Mouse (Mus musculus) kidney, postnatal 0 days (tissue): Measurements from ENCODE around the gene Stambp. TPM values are rescaled to one million over a fixed set of nuclear protein-coding genes. Genes with fewer than 3 reads are reported as not detected.

ENCODE experiments used
- ATAC-seq: fragments of 200-750 bp; cut with Nextera tagmentation; replicated peaks from 2 replicates; pipeline ENCODE4 v1.8.0; 2017; ENCODE audit warnings: low read depth, moderate number of reproducible peaks, moderate TSS enrichment, moderate library complexity; ENCODE audit not compliant: low FRiP score
- DNase-seq: peaks from one replicate; pipeline ENCODE4 v3.0.0-alpha.2; 2016; ENCODE audit warnings: low spot score
- H3K27ac ChIP-seq: fragments of 300-500 bp; sonication (generic); 2 replicates; pipeline ENCODE4 v1.5.1; 2014; ENCODE audit warnings: mild to moderate bottlenecking
- H3K27me3 ChIP-seq: fragments of 300-500 bp; sonication (generic); 2 replicates; pipeline ENCODE4 v1.6.1; 2014; ENCODE audit warnings: low read length, mixed read lengths; ENCODE audit not compliant: insufficient read depth
- H3K36me3 ChIP-seq: fragments of 300-500 bp; sonication (generic); 2 replicates; pipeline ENCODE4 v1.6.1; 2014; ENCODE audit warnings: low read length, mixed read lengths; ENCODE audit not compliant: insufficient read depth
- H3K4me1 ChIP-seq: fragments of 300-500 bp; sonication (generic); replicated peaks from 2 replicates; pipeline ENCODE4 v1.6.1; 2014; ENCODE audit warnings: antibody characterized with exemption, low read length, mixed read lengths; ENCODE audit not compliant: insufficient read depth
- H3K4me2 ChIP-seq: fragments of 300-500 bp; sonication (generic); 2 replicates; pipeline ENCODE4 v1.6.1; 2014; ENCODE audit warnings: mild to moderate bottlenecking, low read length, moderate library complexity, mixed read lengths
- H3K4me3 ChIP-seq: fragments of 300-500 bp; sonication (generic); replicated peaks from 2 replicates; pipeline ENCODE4 v1.5.1; 2014; ENCODE audit warnings: low read depth, low read length
- H3K9ac ChIP-seq: fragments of 300-500 bp; sonication (generic); 2 replicates; pipeline ENCODE4 v1.6.1; 2014; ENCODE audit warnings: low read depth, low read length
- H3K9me3 ChIP-seq: fragments of 300-500 bp; sonication (generic); replicated peaks from 2 replicates; pipeline ENCODE4 v1.6.1; 2016; ENCODE audit warnings: low read length, inconsistent platforms, mixed read lengths
- CTCF ChIP-seq: IDR thresholded peaks from 2 replicates; pipeline ENCODE4 v1.5.1; 2016; ENCODE audit warnings: antibody characterized with exemption, low read depth, mild to moderate bottlenecking, moderate library complexity
- WGBS: fragments of 180-500 bp; shearing (Covaris S2); extraction: QIAGEN DNeasy Blood & Tissue Kit; methylation state at CpG from one replicate; pipeline ENCODE4 v1.1.7; 2014; 5-methylcytosine and 5-hydroxymethylcytosine counted together
- polyA plus RNA-seq: library from polyadenylated mRNA; unstranded; fragments of >200 nt; fragmentation: Nextera tagmentation; extraction: Ambion mirVana; gene quantifications from 2 replicates; pipeline ENCODE4 v1.2.1, GENCODE M21; 2015

The Stambp gene
- polyA plus RNA-seq, 1 experiment from 2014 or later, result 31.2 TPM

DNA sequence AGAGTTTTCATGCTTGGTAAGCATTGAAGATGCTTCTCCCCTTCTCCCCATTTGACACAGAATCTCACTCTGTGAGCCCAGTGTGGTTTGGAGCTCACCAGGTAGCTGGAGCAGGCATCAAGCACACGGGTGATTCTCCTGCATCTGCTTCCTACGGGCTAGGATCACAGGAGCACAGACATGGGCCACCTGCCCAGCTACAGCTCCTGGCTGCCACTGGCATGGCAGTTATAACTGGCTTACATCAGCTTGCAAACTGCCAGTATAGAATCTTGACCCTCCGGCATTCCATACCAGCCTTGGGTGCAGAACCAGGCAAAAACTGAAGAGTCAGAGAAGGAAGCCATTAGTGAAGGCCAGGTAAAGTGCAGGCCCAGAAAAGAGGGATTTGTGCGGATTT lies 3.1 kb upstream of the Stambp start:
- Histone ChIP-seq H3K27ac (no peak overlapping the region), H3K4me2 (no peak overlapping the region), H3K36me3 (no peaks in the 10 kb centered on the region), H3K9ac (no peak overlapping the region), H3K4me1 (peaks cover 9% of the 10 kb centered on the region; the same call in 1 of the 2 replicates), H3K4me3 (no peak overlapping the region), H3K9me3 (no peaks in the 10 kb centered on the region), H3K27me3 (no peaks in the 10 kb centered on the region)
- no peak for TF ChIP-seq CTCF
- no peak for ATAC-seq
- 87% methylated on average over 4 of the region's 4 CpGs for WGBS
- no peak for DNase-seq

DNA sequence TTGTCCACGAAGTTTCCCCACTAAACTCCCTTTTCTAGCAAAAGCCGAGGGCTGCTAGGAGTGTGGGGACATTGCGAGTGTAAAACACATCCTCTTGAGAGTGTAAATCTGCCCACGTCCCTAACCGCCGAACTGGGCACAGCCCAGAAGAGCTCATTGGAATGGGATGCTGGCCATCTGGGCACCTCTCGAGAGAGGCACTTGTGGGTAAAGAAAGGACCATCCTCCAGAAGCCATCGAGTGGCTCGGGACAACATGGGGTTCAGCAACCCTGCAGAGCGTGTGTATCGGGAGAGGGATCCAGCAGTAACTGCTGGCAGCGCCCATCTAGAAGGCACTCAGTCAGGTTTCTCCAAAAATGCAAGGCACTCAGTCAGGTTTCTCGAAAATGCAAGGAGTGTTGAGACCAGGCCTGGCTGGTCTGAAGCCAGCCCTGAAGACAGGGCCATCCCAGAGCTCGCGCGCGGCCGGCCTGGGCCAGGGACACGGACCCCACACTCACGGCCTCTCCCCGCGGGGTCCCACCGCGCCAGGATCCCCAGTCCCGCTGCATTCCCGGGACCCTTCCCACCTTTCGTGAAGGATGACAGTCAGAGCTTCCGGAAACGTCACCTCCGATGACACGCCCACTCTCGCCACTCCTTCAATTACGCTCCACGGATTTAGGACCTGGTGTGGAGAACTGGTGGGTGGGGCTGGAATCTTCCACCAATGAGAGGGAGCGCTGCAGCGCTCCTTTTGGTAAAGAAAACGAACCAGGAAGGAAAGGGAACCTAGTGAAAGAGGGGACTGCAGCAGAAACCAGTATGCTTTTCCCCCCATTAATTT lies 475 bp downstream of the Stambp start:
- no peaks in the 10 kb centered on the region for H3K27me3 ChIP-seq
- 4% methylated on average over 37 of the region's 37 CpGs for WGBS
- H3K9me3 ChIP-seq, result no peaks in the 10 kb centered on the region
- peak; percentile 91 for ATAC-seq
- H3K27ac ChIP-seq, result peak overlapping the region; percentile 60
- DNase-seq, result peak; percentile 97
- H3K4me3 ChIP-seq, result peak overlapping the region; percentile 73
- H3K4me2 ChIP-seq, result peak overlapping the region; percentile 65
- 0 out of 2 replicates have a peak, but pooled peaks cover 4% of the 10 kb centered on the region for H3K36me3 ChIP-seq
- H3K4me1 ChIP-seq, result peaks cover 9% of the 10 kb centered on the region; the same call in 1 of the 2 replicates
- H3K9ac ChIP-seq, result peak overlapping the region; percentile 67
- no peak for TF ChIP-seq CTCF

DNA sequence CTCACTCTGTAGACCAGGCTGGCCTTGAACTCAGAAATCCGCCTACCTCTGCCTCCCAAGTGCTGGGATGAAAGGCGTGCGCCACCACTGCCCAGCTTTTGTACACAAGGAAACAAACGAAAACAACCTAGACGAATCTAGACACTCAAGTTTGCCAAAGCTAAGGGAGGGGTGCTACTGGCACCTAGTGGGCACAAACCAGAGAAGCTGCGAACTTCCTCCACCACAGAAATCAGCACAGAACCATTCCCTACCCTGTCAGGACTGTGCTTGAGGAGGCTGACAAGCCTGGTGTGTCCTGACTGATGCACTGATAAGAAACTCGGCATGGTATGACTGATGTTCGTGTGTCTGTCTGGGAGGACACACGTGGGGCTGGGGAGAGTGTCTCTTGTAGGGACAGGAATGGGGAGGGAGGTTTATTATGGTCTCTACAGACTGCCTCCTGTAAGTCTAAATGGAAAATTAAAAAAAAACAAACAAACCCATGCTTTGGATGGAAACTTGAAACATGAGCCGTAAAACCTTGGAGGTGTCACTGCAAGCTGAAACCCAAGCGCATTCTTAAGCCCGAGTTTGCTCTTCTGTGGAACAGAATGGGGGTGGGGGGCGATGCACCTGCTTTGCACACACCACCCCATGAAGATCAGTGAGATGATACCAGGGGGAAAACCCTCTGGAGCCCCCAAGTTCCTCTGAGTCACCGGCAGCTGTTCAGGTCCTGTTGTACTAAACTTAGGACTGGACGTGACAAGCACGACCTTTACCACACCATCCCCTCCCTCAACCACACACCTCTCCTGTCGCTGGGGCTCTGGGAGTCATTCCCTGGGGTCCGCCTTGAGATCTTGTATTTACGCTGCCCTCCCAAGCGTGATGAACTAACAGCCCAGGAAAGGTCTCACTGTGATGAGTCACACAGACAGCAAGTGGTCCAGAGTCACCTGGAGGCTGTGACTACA lies 3.3 kb downstream of the Stambp start:
- H3K27ac ChIP-seq, result no peak overlapping the region
- DNase-seq, result peak; percentile 53
- WGBS, result 50% methylated on average over 20 of the region's 20 CpGs

DNA sequence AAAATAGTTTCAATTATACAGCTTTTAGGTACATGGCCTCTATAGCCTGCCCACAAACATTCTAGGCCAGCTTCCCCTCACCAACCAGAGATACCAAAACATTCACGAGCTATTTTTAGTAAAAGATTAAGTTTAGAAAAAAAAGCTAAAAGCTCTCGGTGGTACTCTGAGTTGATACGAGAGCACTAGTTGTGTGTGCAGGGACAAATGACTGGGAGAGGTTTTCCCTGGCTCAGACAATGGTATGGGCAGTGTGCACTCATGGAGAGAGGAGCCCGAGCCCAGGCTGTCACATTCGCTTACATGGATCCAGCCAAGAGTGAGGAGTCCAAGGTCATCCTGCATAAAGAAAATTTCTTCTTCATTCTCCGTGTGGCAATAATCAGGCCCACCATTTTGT lies 16.6 kb downstream of the Stambp start:
- Histone ChIP-seq H3K27ac (no peak overlapping the region), H3K4me2 (no peak overlapping the region), H3K36me3 (peaks cover 34% of the 10 kb centered on the region), H3K9ac (no peak overlapping the region), H3K4me3 (no peak overlapping the region), H3K9me3 (no peaks in the 10 kb centered on the region), H3K27me3 (no peaks in the 10 kb centered on the region), H3K4me1 (no peaks in the 10 kb centered on the region)
- TF ChIP-seq CTCF, result no peak
- WGBS, result 79% methylated on average over 6 of the region's 6 CpGs
- DNase-seq (no peak), ATAC-seq (no peak)

More for the DNA sequence above, 3.3 kb downstream of the Stambp start:
- peak; percentile 59 for TF ChIP-seq CTCF
- Histone ChIP-seq H3K9me3 (no peaks in the 10 kb centered on the region), H3K27me3 (no peaks in the 10 kb centered on the region), H3K4me3 (no peak overlapping the region), H3K36me3 (0 out of 2 replicates have a peak, but pooled peaks cover 4% of the 10 kb centered on the region), H3K4me2 (no peak overlapping the region), H3K9ac (no peak overlapping the region), H3K4me1 (peaks cover 13% of the 10 kb centered on the region; the same call in 1 of the 2 replicates)
- no peak for ATAC-seq

DNA sequence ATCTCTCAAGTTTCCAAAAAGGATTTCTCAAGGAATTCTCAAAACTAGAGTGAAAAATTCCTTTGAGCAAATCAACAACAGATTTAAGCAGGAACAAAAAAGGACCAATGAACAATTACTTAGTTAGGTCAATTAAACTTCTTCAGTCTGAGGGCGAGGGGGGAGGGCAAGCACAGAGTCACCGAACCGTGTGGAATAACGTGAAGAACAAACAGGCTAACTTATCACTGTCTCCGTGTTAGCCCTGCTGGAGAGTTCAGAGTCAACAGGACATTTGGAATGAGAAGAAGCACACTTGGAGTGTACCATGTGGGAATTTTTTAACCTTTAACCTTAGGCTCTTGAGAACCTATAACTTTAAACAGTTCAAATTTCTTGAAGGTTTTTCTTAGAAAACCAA lies 24.2 kb downstream of the Stambp start:
- H3K36me3 ChIP-seq, result peaks cover 38% of the 10 kb centered on the region; the same call in 1 of the 2 replicates
- H3K27ac ChIP-seq, result no peak overlapping the region
- DNase-seq (peak; percentile 43), ATAC-seq (0 out of 2 replicates have a peak, but pooled peaks have one; percentile 54)
- H3K9ac ChIP-seq, result no peak overlapping the region
- no peak overlapping the region for H3K4me3 ChIP-seq
- WGBS, result 22% methylated on average over 5 of the region's 5 CpGs
- no peaks in the 10 kb centered on the region for H3K4me1 ChIP-seq
- H3K9me3 ChIP-seq, result no peaks in the 10 kb centered on the region
- H3K4me2 ChIP-seq, result no peak overlapping the region
- no peak for TF ChIP-seq CTCF
- H3K27me3 ChIP-seq, result no peaks in the 10 kb centered on the region

DNA sequence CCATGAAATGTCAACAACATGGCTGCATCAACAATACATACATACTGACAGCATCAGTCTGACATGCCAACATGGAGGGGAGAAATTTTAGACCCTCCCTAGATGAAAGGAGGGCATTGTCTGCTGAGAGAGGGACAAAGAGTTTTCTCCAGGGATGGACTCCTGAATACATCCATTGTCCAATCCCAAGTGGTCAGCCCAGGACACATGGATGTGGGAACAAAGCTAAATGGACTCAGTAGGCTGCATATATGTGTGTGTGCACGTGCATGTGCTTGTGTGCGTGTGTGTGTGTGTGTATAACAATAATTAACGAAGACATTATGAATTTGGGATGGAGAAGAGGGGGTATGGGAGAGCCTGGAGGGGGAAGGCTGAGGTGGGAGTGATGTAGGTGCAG lies 26.8 kb downstream of the Stambp start:
- Histone ChIP-seq H3K27me3 (no peaks in the 10 kb centered on the region), H3K4me2 (no peak overlapping the region), H3K4me1 (no peaks in the 10 kb centered on the region), H3K36me3 (peaks cover 32% of the 10 kb centered on the region; the same call in 1 of the 2 replicates), H3K27ac (no peak overlapping the region), H3K9me3 (no peaks in the 10 kb centered on the region), H3K9ac (no peak overlapping the region), H3K4me3 (no peak overlapping the region)
- ATAC-seq (no peak), DNase-seq (no peak)
- no peak for TF ChIP-seq CTCF
- WGBS, result 83% methylated on average over 3 of the region's 3 CpGs
